Mouse (Mus musculus) erythroblast, embryonic 14.5 days (primary cell): Measurements from ENCODE around the gene Abca1. TPM values are rescaled to one million over a fixed set of nuclear protein-coding genes. Genes with fewer than 3 reads are reported as not detected.

Experiments
- H3K27me3 ChIP-seq: 2 replicates; pipeline ENCODE4 v1.6.1; 2012; ENCODE audit warnings: inconsistent platforms; ENCODE audit not compliant: control insufficient read depth
- H3K36me3 ChIP-seq: 2 replicates; pipeline ENCODE4 v1.6.1; 2012; ENCODE audit warnings: mild to moderate bottlenecking, inconsistent platforms; ENCODE audit not compliant: control insufficient read depth
- H3K4me1 ChIP-seq: 2 replicates; pipeline ENCODE4 v1.6.1; 2012; ENCODE audit warnings: inconsistent platforms; ENCODE audit not compliant: control insufficient read depth
- H3K4me3 ChIP-seq: replicated peaks from 2 replicates; pipeline ENCODE3; 2012; ENCODE audit warnings: moderate library complexity, mild to moderate bottlenecking, inconsistent platforms
- H3K9me3 ChIP-seq: 2 replicates; pipeline ENCODE4 v1.6.1; 2012; ENCODE audit warnings: low read length, inconsistent platforms, mixed read lengths; ENCODE audit not compliant: control insufficient read depth
- GATA1 ChIP-seq: IDR thresholded peaks from 2 replicates; pipeline ENCODE4 v1.6.1; 2012; ENCODE audit warnings: low read length, inconsistent platforms, mixed read lengths
- TAL1 ChIP-seq: IDR thresholded peaks from 3 replicates; pipeline ENCODE4 v1.6.1; 2012; ENCODE audit warnings: low read length, inconsistent platforms, mixed read lengths
- polyA plus RNA-seq: library from polyadenylated mRNA; stranded (reverse); fragments of >175 nt; gene quantifications from 2 replicates; pipeline ENCODE4 v1.2.3, GENCODE M21; 2012

The Abca1 gene
- polyA plus RNA-seq, 1 experiment: 0.01 TPM

GRCm38 (mm10) chr4:53106732-53107131, 53.0 kb downstream of the Abca1 start:
- H3K9me3 ChIP-seq: no peaks in the 10 kb centered on the region
- no peaks in the 10 kb centered on the region for H3K4me1 ChIP-seq
- H3K27me3 ChIP-seq: no peaks in the 10 kb centered on the region
- no peaks in the 10 kb centered on the region; the same call in 1 of the 2 replicates for H3K36me3 ChIP-seq
- TF ChIP-seq TAL1 (no peak), GATA1 (no peak)
- no peak overlapping the region for H3K4me3 ChIP-seq

- Histone ChIP-seq H3K27me3 (no peaks in the 10 kb centered on the region), H3K9me3 (no peaks in the 10 kb centered on the region), H3K36me3 (no peaks in the 10 kb centered on the region; the same call in 1 of the 2 replicates), H3K4me3 (no peak overlapping the region), H3K4me1 (no peaks in the 10 kb centered on the region)
- TF ChIP-seq GATA1: no peak
Measured at GRCm38 (mm10) chr4:53106071-53106470, 53.6 kb downstream of the Abca1 start.

- no peaks in the 10 kb centered on the region for H3K9me3 ChIP-seq
- no peak overlapping the region for H3K4me3 ChIP-seq
- H3K36me3 ChIP-seq: no peaks in the 10 kb centered on the region; the same call in 1 of the 2 replicates
- H3K27me3 ChIP-seq: no peaks in the 10 kb centered on the region
- no peaks in the 10 kb centered on the region for H3K4me1 ChIP-seq
- TF ChIP-seq TAL1 (no peak), GATA1 (no peak)
Measured at GRCm38 (mm10) chr4:53104634-53105033, 55.1 kb downstream of the Abca1 start.

GRCm38 (mm10) chr4:53102529-53102928, 57.2 kb downstream of the Abca1 start:
- H3K9me3 ChIP-seq: no peaks in the 10 kb centered on the region
- no peaks in the 10 kb centered on the region; the same call in 1 of the 2 replicates for H3K36me3 ChIP-seq
- no peaks in the 10 kb centered on the region for H3K27me3 ChIP-seq
- H3K4me1 ChIP-seq: no peaks in the 10 kb centered on the region
- TF ChIP-seq TAL1: no peak
- TF ChIP-seq GATA1: no peak
- H3K4me3 ChIP-seq: no peak overlapping the region

GRCm38 (mm10) chr4:53101306-53101705, 58.4 kb downstream of the Abca1 start:
- TF ChIP-seq GATA1 (no peak), TAL1 (no peak)
- Histone ChIP-seq H3K4me1 (no peaks in the 10 kb centered on the region), H3K36me3 (no peaks in the 10 kb centered on the region; the same call in 1 of the 2 replicates), H3K9me3 (no peaks in the 10 kb centered on the region), H3K27me3 (no peaks in the 10 kb centered on the region), H3K4me3 (no peak overlapping the region)

- Histone ChIP-seq H3K36me3 (no peaks in the 10 kb centered on the region; the same call in 1 of the 2 replicates), H3K27me3 (no peaks in the 10 kb centered on the region)
- TF ChIP-seq TAL1 (no peak), GATA1 (no peak)
Measured at GRCm38 (mm10) chr4:53100492-53100891, 59.2 kb downstream of the Abca1 start.

GRCm38 (mm10) chr4:53094850-53095249, 64.8 kb downstream of the Abca1 start:
- H3K9me3 ChIP-seq: no peaks in the 10 kb centered on the region
- TF ChIP-seq TAL1: no peak
- TF ChIP-seq GATA1: no peak
- H3K27me3 ChIP-seq: no peaks in the 10 kb centered on the region
- peaks cover 10% of the 10 kb centered on the region; the same call in 1 of the 2 replicates for H3K36me3 ChIP-seq
- H3K4me3 ChIP-seq: no peak overlapping the region
- no peaks in the 10 kb centered on the region for H3K4me1 ChIP-seq

More at GRCm38 (mm10) chr4:53100492-53100891, 59.2 kb downstream of the Abca1 start:
- H3K4me1 ChIP-seq: no peaks in the 10 kb centered on the region
- H3K4me3 ChIP-seq: no peak overlapping the region
- H3K9me3 ChIP-seq: no peaks in the 10 kb centered on the region

GRCm38 (mm10) chr4:53094331-53094730, 65.4 kb downstream of the Abca1 start:
- no peak for TF ChIP-seq TAL1
- TF ChIP-seq GATA1: no peak
- H3K4me3 ChIP-seq: no peak overlapping the region

GRCm38 (mm10) chr4:53093615-53094014, 66.1 kb downstream of the Abca1 start:
- TF ChIP-seq TAL1: no peak
- no peak for TF ChIP-seq GATA1
- H3K4me3 ChIP-seq: no peak overlapping the region
- H3K9me3 ChIP-seq: no peaks in the 10 kb centered on the region
- no peaks in the 10 kb centered on the region for H3K27me3 ChIP-seq
- peaks cover 13% of the 10 kb centered on the region; the same call in 1 of the 2 replicates for H3K36me3 ChIP-seq
- H3K4me1 ChIP-seq: no peaks in the 10 kb centered on the region

More at GRCm38 (mm10) chr4:53094331-53094730, 65.4 kb downstream of the Abca1 start:
- no peaks in the 10 kb centered on the region for H3K4me1 ChIP-seq
- H3K36me3 ChIP-seq: peaks cover 10% of the 10 kb centered on the region; the same call in 1 of the 2 replicates
- no peaks in the 10 kb centered on the region for H3K9me3 ChIP-seq
- no peaks in the 10 kb centered on the region for H3K27me3 ChIP-seq

- Histone ChIP-seq H3K36me3 (peaks cover 14% of the 10 kb centered on the region; the same call in 1 of the 2 replicates), H3K4me1 (no peaks in the 10 kb centered on the region), H3K27me3 (no peaks in the 10 kb centered on the region), H3K4me3 (no peak overlapping the region), H3K9me3 (no peaks in the 10 kb centered on the region)
- TF ChIP-seq TAL1 (no peak), GATA1 (no peak)
Measured at GRCm38 (mm10) chr4:53089641-53090040, 70.1 kb downstream of the Abca1 start.
